Comparison of ENCODE assay signal across 21 mouse cellular contexts in genomic region chr8:116283990-116284389, GRCm38 (mm10).
A peak's percentile ranks its signal among the peaks of the same experiment; 100 is the strongest.
DNase-seq lines count a peak whose midpoint lies in the region; ATAC-seq and TF ChIP-seq lines count a peak whose summit lies in the region.
"Had no signal": no experiment of that assay in that cellular context is flagged by ENCODE, and none has a peak within 500 bp of the region (broad histone marks: within the 10 kb centered on the region; RNA-seq: fewer than 3 reads in every experiment).

No protein-coding gene starts in this region.

- H3K9me3 ChIP-seq in lung, embryonic 14.5 days (ENCODE audit: low read depth, low read length) = no peaks in the 10 kb centered on the region
- H3K9me3 ChIP-seq: forebrain, embryonic 15.5 days; heart, embryonic 12.5 days; hindbrain, embryonic 12.5 days; limb, embryonic 13.5 days; midbrain, embryonic 12.5 days had no signal

- TF ChIP-seq CTCF in lung, embryonic 14.5 days (IDR thresholded peaks at IDR 0.05; ENCODE audit: low read depth) = no peak
- TF ChIP-seq CTCF in lung, adult 2 months (IDR thresholded peaks at IDR 0.05; ENCODE audit: insufficient read depth, low read length) = no peak
- no peak for TF ChIP-seq CTCF in small intestine, adult 2 months (IDR thresholded peaks at IDR 0.05; ENCODE audit: extremely low read depth, insufficient read length, insufficient replicate concordance, low read depth, low read length)
- no peak for TF ChIP-seq CTCF in thymus, adult 2 months (IDR thresholded peaks at IDR 0.05; ENCODE audit: borderline replicate concordance, control insufficient read depth, extremely low read depth, insufficient read depth, low read length, poor library complexity)

- no peak overlapping the region for H3K9ac ChIP-seq in lung, embryonic 14.5 days
- H3K9ac ChIP-seq: forebrain, embryonic 15.5 days; heart, embryonic 12.5 days; hindbrain, embryonic 12.5 days; limb, embryonic 13.5 days; liver, embryonic 14.5 days; midbrain, embryonic 12.5 days had no signal

- no peaks in the 10 kb centered on the region for H3K27me3 ChIP-seq in lung, embryonic 14.5 days (ENCODE audit: insufficient read depth, low read length)
- H3K27me3 ChIP-seq in small intestine, adult 2 months (ENCODE audit: control insufficient read depth, insufficient read depth, low read length) = no peaks in the 10 kb centered on the region
- H3K27me3 ChIP-seq in thymus, adult 2 months (ENCODE audit: control insufficient read depth, insufficient read depth, low read length) = no peaks in the 10 kb centered on the region
- H3K27me3 ChIP-seq: forebrain, embryonic 15.5 days; heart, embryonic 12.5 days; hindbrain, embryonic 12.5 days; limb, embryonic 13.5 days; midbrain, embryonic 12.5 days had no signal

- TF ChIP-seq POLR2A in lung, adult 2 months (IDR thresholded peaks at IDR 0.05; ENCODE audit: borderline replicate concordance, extremely low read depth, low read depth, low read length) = no peak
- TF ChIP-seq POLR2A in small intestine, adult 2 months (IDR thresholded peaks at IDR 0.05; ENCODE audit: low read depth, low read length) = no peak
- TF ChIP-seq POLR2A in thymus, adult 2 months (IDR thresholded peaks at IDR 0.05; ENCODE audit: control insufficient read depth, extremely low read depth, insufficient read depth, low read length, poor library complexity) = no peak

- H3K4me3 ChIP-seq in lung, embryonic 14.5 days (ENCODE audit: low read depth, low read length) = no peak overlapping the region
- no peak overlapping the region for H3K4me3 ChIP-seq in lung, adult 2 months (replicated peaks; ENCODE audit: extremely low read depth, low read depth, low read length)
- H3K4me3 ChIP-seq in small intestine, adult 2 months (ENCODE audit: low read depth, low read length) = no peak overlapping the region
- H3K4me3 ChIP-seq in thymus, adult 2 months (ENCODE audit: control insufficient read depth, insufficient read depth, low read length) = no peak overlapping the region
- H3K4me3 ChIP-seq: forebrain, embryonic 15.5 days; heart, embryonic 12.5 days; hindbrain, embryonic 12.5 days; layer of hippocampus, adult 2 months; limb, embryonic 13.5 days; midbrain, embryonic 12.5 days had no signal

- no peak overlapping the region for H3K4me2 ChIP-seq in lung, embryonic 14.5 days
- H3K4me2 ChIP-seq: forebrain, embryonic 15.5 days; heart, embryonic 12.5 days; hindbrain, embryonic 12.5 days; limb, embryonic 13.5 days; midbrain, embryonic 12.5 days had no signal

- DNase-seq in gastrocnemius, adult 18-20 months (ENCODE audit: low spot score) = peak; percentile 66
- DNase-seq in gastrocnemius, postnatal 4 days (ENCODE audit: low spot score in 2 of 2) = no peak
- DNase-seq in kidney, adult 11 months = peak; percentile 8
- DNase-seq in kidney, adult 18-20 months = no peak
- peak; percentile 9 for DNase-seq in lung, embryonic 14.5 days
- no peak for DNase-seq in lung, adult 2 months
- DNase-seq in thymus, adult 2 months = no peak
- DNase-seq: adrenal gland, postnatal 10 days; cerebellum, adult 18-20 months; cerebellum, postnatal 14 days; heart, postnatal 10 days; spleen, adult 18-20 months had no signal

- 14% methylated on average over 2 of the region's 3 CpGs for WGBS in lung, embryonic 14.5 days
- WGBS in lung, adult 2 months = 29% methylated on average over 2 of the region's 3 CpGs
- 29% methylated on average over 3 of the region's 3 CpGs for WGBS in small intestine, adult 2 months
- 77% methylated on average over 2 of the region's 3 CpGs for WGBS in thymus, adult 2 months

- H3K4me1 ChIP-seq in lung, embryonic 14.5 days (ENCODE audit: insufficient read depth) = no peaks in the 10 kb centered on the region
- no peaks in the 10 kb centered on the region for H3K4me1 ChIP-seq in lung, adult 2 months (ENCODE audit: control insufficient read depth, insufficient read depth, low read length)
- peaks cover 14% of the 10 kb centered on the region; the same call in 1 of the 2 replicates for H3K4me1 ChIP-seq in small intestine, adult 2 months (ENCODE audit: control insufficient read depth, insufficient read depth, insufficient read length, low read length)
- H3K4me1 ChIP-seq in thymus, adult 2 months (replicated peaks; ENCODE audit: control insufficient read depth, insufficient read depth, low read length) = no peaks in the 10 kb centered on the region
- H3K4me1 ChIP-seq: forebrain, embryonic 15.5 days; hindbrain, embryonic 12.5 days; limb, embryonic 13.5 days; midbrain, embryonic 12.5 days had no signal

- H3K27ac ChIP-seq in lung, embryonic 14.5 days (ENCODE audit: low read depth) = no peak overlapping the region
- H3K27ac ChIP-seq in small intestine, adult 2 months (ENCODE audit: insufficient read depth, low read depth, low read length) = peak overlapping the region; percentile 38; the same call in 1 of the 2 replicates
- no peak overlapping the region for H3K27ac ChIP-seq in thymus, adult 2 months (ENCODE audit: control insufficient read depth, insufficient read depth, low read length)
- H3K27ac ChIP-seq: forebrain, embryonic 15.5 days; hindbrain, embryonic 12.5 days; layer of hippocampus, adult 2 months; limb, embryonic 13.5 days; liver, embryonic 14.5 days; midbrain, embryonic 12.5 days had no signal

- no peak for ATAC-seq in lung, embryonic 14.5 days (ENCODE audit: insufficient read depth)
- ATAC-seq: forebrain, embryonic 15.5 days; inflammation-experienced regulatory T-cells, adult 6 months had no signal

- H3K36me3 ChIP-seq in lung, embryonic 14.5 days (ENCODE audit: insufficient read depth) = no peaks in the 10 kb centered on the region
- H3K36me3 ChIP-seq in small intestine, adult 2 months (ENCODE audit: control insufficient read depth, insufficient read depth, low read length) = no peaks in the 10 kb centered on the region
- H3K36me3 ChIP-seq in thymus, adult 2 months (ENCODE audit: control insufficient read depth, insufficient read depth, low read length) = no peaks in the 10 kb centered on the region
- H3K36me3 ChIP-seq: forebrain, embryonic 15.5 days; heart, embryonic 12.5 days; hindbrain, embryonic 12.5 days; limb, embryonic 13.5 days; midbrain, embryonic 12.5 days had no signal

Comparison
In these comparisons a context has a peak if more than half of its experiments do, and no peak if none do; other contexts are left out.
1. DNase-seq: peak in gastrocnemius, adult 18-20 months (single experiment), kidney, adult 11 months (single experiment) and lung, embryonic 14.5 days (single experiment); none in gastrocnemius, postnatal 4 days (0 of 2), kidney, adult 18-20 months (single experiment), lung, adult 2 months (single experiment) and thymus, adult 2 months (single experiment).